Mouse (Mus musculus) spleen, embryonic (tissue): ENCODE measurements around the gene Cmklr1.

Experiments used
- CTCF ChIA-PET: fragments of 350-600 bp; sonication (Branson Sonifier 250); formaldehyde crosslinking; loops from one replicate; lab custom pipeline; 2022; lab: Charles Lee

Gene Cmklr1

DNA sequence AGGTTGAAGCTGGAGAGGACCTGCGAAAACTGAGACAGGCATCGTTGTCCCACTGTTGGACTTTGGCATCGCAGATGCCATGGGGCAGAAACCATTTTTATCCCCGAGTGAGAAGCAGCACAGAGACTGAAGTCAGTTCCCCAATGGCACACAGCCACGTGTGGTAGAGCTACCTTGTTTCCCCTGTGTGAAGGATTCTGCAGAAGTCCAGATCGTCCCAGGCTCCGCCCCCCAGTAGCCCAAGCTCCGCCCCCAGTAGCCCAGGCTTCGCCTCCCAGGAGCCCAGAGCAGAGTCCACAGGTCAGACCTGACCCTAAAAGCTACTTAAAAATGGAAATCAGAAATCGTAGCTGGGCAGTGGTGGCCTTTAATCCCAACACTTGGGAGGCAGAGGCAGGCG, 4.0 kb upstream of the Cmklr1 start:
- CTCF ChIA-PET = interaction anchor here (0.8 kb wide), 1 partner anchor 102 kb away, joined by 3 read pairs; no protein-coding TSS in a partner anchor

DNA sequence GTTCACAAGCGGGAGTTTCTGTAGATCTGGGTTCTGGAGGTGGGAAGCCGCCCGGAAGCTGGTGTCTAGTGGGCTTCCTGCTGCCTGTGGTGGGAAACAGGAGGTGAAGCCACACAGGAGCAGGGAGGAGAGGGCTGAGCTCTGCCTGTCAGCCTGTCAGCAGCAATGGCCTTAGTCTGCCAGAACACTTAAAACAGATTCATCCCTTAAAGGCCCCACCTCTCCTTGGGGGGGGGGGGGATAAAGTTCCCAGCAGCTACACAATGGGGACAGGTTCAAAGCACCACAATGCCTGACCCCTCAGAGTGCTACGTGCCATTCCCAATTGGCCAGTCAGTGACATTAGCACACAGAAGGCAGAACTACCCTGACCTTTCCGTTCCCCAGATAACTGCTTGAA, 2.0 kb upstream of the Cmklr1 start:
- CTCF ChIA-PET = interaction anchor here (0.8 kb wide), 1 partner anchor 1251 kb away, joined by 5 read pairs; no protein-coding TSS in a partner anchor

DNA sequence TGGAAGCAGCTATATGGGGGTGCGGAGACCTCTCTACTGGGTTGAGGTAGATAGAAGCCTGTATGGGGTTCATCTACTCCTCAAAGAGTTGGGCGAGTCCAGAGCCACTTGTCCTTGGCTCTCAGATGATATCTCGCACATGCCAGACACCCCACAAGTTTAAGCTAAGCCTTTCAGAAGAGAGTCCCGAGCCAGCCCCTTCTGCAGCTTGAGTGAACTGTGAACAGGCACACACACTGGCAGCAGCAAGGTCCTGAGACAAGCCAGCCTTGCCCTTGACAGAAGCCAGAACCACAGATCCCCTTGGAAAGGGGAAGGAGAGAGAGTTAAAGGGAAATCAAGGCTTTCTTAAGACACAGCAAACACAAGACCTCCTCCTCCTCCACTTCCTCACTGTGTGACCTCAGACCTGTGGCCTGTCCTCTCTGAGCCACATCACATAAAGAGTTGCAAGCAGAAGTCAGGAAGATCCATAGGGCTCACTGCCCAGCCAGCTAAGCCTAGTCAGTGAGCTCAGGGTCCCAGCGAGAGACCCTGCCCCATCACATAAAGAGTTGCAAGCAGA, 1.5 kb downstream of the Cmklr1 start:
- CTCF ChIA-PET = no interaction called here

DNA sequence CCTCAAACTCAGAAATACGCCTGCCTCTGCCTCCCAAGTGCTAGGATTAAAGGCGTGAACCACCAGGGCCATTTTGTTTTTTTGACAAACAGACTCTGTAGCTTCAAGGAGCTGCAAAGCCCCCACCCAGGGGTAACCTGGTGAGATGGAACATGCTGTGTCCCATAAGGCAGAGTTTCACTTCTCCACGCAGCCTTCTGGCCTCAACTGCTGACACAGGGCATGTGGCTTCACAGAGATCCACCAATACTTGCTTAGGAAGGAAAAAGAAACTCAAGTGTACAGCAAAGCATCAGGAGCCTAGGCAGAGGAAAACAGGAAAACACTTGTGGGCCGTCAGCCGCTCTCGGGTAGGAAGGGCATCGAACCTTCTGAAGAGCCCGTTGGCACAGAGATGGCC, 3.1 kb downstream of the Cmklr1 start:
- CTCF ChIA-PET = interaction anchor here (0.6 kb wide), 1 partner anchor 24 kb away, joined by 3 read pairs; no protein-coding TSS in a partner anchor

DNA sequence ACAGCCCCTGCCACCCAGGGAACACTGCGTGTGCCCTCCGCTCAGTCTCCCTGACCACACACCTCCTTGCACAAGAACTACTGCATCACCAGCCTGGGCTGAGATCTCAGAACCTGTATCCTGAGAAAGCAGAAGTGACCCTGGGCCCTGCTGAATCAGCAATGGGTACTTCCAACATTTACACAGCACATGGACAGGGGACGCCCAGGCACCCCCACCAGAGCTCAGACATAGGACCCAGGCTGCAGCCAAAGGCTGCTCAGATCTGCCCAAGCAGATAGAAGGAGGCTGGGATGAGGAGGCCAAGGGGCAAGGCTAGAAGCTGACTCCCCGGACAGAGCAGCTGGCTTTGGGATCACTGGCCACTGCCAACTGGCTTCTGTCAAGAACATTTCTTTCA, 5.7 kb downstream of the Cmklr1 start:
- CTCF ChIA-PET = no interaction called here

DNA sequence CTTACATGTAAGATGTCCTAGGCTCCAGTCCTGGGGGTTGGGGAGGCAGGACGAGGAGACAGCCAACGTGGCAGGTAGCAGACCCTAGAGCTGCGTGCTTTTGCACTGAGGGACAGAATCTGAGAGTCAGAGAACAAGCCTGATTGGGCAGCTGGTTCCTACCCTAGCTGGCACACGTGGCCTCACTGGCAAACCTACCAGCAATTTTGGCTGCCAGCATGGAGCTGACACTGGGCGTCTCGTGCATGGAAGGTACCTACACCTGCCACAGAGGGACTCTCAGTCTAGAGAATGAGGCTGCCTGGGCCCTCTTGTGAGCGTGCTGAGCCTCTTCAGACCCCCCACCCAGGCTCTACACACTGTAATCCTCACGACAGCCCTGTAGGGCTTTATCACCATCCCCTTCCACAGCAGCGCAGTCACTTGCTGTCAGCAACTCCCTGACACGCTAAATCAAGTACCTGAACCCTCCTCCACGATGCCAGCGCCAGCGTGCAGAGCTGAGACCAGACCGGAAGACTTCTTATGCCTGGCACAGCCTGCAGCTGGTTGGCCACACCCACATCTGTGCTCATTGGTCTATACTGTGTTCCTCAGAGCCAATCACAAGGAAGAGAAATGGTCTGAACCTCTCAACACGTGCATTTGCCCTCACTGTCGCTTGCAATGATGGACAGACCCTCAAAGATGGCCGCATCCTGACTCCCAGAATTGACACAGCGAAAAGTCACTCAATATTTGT, 6.9 kb downstream of the Cmklr1 start:
- CTCF ChIA-PET = no interaction called here

DNA sequence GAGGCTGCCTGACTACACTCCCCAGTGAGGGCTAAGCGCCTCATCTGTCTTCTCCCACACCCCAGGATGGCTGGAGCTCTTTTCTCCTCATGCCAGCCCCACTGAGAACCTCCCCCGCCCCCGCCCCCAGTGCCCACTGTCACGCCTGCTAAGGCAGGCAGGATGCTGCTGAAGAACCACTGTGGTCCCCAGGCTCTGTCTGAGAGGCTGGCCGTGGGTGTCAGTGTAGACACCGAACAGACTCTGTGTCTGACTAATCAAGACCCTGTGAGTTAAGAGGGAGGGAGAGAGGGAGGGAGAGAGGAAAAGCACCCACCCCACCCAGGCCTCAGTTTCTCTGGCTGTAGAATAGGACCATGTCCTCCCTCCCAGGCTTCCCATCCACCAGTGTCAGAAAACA, 9.2 kb downstream of the Cmklr1 start:
- CTCF ChIA-PET = no interaction called here

DNA sequence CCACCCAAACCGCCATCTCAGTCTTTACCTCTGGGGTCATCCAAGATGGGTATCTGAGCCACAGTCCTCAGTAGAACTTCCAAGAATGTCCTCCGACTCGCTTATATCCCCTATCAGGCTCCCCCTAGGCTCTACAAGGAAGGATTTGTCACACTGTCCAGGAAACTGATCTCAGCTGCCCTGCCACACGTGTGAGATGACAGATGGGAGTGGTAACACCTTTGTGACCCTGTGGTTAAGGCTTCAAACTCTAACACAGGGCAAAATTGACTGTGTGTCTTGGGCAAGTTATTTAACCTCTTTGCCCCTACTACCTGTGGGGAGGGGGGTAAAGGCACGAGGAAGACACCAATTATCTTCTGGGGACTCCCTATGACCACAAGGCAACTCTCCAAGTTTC, 11.1 kb downstream of the Cmklr1 start:
- CTCF ChIA-PET = interaction anchor here (0.7 kb wide), 1 partner anchor 160 kb away, joined by 3 read pairs; no protein-coding TSS in a partner anchor

DNA sequence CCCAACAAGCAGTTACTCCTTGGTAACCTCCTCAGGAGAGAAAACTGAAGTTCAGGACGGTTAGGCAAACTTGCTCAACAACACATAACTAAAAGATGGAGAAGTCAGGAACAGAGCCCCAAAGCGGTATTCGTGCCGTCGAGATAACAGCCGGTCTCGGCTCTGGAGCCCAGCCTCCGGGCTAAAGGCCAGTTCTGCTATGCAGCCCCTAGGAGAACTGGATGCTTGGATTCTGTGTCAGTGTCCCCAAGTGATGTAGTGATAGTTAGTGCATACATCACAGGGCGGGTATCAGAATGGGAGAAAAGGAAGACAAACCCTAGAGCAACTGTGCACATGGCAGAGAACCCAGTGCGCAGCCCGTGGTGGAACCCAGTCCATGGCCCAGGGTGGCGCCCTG, 12.2 kb downstream of the Cmklr1 start:
- CTCF ChIA-PET = no interaction called here

DNA sequence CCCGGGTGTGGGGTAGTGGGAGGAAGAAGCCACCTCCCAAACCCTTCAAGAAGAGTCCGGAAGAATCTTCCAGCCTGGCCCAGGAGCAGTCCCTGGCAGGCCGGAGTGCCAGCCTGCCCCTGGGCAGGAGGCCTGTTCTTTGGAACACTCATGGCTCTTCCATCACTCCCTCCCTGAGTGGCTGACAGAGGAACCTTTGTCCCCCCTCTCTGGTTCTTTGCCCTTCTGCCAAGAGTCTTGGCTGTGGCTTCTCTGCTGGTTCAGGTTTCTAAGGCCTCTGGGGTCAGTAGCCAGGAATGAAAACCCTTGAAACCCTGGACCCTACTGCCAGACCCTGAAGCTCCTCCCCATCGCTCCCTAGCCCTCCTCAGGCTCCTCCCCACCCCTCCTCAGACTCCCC, 12.6 kb downstream of the Cmklr1 start:
- CTCF ChIA-PET = no interaction called here

DNA sequence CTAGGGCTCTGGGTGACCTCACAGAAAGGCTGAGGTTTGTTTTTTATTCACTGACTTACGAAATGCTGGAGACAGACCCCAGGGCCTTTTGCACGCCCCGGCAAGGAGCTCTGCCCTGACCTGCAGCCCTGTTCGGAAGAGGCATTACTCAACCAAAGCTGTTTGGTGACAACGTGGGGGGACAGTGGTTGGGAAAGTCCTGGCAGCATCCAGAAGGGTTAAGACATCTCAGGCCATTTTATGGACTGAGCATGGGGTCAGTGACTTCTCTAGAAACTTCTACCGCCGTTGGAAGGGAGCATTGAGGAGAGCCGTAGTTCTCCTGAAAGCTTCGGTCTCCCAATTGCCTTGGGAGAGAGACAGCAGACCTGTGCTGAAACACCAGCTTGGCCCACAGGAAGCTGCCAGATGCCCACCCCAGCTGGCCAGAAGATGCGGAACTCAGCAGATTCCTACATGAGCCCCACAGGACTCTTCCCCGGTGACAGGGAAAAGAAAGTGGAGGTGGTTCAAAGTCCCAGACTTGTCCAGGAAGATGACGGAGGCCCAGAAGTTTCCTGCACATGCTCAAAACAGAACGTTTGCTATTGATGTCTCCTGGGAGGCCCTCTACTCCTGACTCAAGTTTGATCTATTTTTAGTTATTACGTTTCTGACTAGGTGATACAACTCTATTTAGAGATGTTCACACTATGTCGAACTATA, 14.2 kb downstream of the Cmklr1 start:
- CTCF ChIA-PET = no interaction called here

DNA sequence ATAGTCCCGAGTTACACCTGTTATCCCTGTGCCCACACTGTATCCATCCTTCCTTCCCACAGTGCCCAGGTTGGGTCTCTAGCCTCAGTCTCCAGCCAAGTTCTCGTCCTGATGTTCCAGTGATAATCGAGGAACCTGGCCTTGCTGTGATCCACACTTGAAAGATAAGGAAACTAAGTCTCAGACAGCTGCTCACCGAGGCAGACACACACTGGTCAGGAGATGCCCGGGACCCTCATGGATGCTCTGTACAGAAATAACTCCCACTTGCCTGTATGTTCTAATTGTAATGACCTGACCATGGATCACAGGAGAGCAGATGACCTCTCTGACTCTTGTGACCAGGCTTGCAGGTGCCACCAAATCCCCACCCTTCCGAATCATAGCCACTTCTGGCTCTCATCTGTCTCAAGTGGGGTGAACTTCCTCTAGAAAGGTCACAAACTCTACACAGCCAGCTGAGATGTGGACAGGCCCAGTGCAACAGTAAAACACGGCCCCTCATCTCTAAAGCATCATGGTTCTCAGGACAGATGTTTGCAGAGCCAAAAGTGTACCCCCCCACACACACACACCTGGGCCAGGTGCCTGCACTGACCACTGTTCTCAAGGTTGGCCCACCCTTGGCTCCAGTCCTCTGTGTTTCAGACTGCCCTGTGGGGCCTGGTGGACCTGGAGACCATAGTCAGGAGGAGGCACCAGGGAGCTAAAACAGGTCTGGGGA, 15.2 kb downstream of the Cmklr1 start:
- CTCF ChIA-PET = no interaction called here

DNA sequence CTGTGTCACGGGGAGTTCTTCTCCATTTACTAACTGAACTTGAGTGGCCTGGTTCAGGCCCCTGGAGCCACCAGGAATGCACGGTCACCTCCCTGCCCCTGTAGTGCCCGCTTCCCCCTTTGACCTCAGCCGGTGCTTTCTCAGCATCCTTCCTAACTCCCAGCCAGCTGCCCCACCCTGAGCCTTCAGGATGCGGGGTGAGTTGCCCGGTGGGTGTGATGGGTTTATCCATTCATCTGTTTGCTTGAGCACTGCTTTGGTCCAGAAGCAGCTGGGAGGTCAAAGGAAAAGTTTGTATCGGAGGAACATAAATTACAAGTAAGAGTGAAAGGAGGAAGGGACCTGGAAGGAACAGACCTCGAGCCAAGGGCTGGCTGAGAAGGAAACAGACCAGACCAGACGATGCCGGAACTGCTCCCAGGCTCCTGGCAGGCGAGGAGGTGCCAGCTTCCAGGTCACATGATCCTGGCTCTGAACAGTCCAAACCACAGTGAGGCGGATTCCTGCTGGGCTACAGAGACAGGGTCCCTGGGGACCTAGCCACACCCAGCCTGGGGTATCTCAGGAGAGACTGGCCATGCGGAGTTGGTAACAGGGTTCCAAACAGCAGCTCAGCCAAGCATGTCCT, 16.1 kb downstream of the Cmklr1 start:
- CTCF ChIA-PET = no interaction called here

DNA sequence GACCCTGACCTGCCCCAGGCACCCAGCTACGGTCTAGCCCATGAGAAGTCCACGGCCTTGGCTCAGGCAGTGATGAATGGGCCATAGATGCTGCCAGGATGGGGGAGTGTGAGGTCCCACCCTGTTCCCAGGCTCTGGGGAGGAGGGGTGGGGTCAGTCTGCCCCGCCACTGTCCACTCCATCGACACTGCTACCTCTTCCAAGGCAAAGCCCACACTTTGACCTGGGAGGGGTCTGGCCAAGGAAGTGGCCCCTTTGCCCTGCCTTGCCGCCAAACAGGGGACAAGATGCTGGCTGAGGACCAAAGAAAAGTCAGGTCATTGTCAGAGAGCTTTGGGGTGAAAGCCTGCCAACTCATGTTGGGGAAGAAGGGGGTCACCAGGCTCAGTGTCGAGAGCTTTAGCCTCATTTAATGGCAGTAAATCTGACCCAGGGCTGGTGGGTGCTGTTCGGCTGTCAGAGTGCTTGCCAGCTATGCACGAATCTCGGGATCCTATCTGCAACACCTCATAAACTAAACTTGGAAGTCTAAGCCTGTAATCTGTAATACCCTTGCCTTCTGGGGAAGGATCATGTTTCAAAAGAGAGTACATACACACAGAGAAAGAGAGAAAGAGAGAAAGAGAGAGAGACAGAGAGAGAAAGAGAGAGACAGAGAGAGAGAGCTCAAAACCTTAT, 17.1 kb downstream of the Cmklr1 start:
- CTCF ChIA-PET = no interaction called here

DNA sequence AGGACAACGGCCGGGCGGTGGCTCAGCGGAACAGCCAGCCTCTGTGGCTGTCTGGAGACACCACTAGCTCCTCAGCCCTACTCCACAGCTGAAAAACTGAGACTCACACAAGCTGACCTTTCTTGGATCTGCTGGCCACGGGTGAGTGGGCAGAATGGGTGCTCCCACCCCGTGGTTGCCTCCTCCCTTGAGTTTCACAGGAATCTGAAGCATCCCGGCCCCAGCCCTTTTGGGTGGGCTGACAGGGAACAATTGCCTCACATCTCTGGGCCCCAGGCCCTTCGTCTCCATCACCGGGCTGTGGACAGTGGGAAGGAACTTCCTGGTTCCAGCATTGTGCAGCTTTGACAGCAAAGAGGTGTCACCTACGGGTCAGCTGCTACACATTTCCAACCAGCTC, 20.1 kb downstream of the Cmklr1 start:
- CTCF ChIA-PET = no interaction called here

DNA sequence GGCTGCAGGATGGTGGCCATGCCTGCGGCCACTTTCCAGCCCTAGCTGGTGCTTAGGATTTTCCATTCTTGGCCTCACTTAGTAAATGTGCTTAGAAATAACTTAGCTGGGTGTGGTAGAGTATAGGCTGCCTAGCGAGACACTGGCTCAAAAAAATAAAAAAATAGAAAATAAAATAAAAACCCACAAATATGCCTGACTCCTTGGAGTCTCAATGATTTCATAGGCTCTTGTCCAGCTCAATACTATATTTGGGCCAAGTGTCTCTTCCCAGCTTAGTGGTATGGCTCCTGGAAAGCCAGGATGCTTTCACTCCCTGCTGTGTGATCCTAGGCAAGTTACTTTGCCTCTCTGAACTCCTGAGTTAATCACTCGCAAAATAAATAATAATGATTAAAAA, 21.0 kb downstream of the Cmklr1 start:
- CTCF ChIA-PET = no interaction called here

DNA sequence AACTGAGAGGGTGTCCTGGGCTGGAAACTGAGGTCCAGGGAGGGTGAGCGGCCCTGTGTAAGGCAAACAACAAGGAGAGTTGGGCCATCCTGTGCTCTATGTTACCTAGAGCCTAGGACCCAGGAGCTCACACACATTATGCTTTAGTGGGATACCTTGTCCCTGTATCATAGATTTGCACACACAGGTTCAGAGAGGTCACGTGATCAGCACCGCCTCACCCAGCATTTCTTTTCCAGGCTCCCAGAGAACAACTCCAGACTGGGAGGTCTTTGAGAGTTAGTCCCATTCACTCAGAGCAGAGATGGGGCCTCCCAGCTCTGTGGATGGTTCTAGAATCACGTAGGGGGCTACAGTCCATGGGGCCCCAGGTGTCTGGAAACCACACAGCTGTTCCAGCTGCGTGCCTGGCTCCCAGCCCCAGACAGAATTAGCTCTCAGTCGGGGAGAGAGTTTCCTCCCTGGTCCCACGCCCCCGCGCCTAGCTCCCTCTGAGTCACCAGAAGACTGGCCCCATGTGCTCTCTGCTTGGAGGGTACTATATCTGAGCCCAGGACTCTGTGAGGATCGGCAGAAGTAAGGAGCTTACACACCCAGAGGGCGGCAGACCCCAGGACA, 22.3 kb downstream of the Cmklr1 start:
- CTCF ChIA-PET = interaction anchor here (0.6 kb wide), 1 partner anchor 147 kb away, joined by 5 read pairs; no protein-coding TSS in a partner anchor

DNA sequence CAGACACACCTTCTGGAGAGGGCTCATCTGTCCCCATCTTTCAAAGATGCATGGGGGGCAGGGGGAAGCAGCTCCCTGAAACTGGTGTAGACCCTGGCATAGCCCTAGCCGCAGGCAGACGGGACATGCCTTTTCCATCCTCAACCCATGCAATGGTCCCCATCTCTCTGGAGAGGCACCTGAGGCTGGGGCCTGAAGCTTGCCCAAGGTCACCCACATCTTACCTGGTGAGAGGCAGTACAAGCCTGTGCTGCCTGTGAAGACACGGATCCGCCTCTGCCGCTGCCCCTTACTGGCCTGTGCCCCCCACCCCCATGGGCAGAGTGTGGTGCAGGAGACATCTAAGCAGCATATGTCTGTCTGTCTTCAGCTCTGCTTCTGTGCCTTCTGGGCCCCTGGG, 23.2 kb downstream of the Cmklr1 start:
- CTCF ChIA-PET = no interaction called here

DNA sequence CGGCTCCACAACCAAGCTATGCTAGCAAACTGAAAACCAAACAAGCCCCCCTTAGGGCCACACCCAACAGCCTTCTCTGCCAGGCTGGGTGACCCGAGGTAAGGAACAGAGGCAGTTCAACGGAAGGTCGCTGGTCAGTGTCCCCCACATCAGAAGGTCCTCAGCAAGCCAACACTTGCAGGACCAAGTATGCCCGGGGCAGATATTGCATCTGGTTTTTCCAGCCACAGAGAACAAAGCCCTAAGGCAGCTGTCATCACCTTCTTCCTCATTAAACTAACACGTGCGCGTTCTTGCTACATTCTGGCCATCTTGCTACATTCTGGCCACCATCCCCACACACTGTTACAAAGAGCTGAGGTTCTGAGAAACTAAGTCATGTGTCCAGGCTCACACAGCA, 23.9 kb downstream of the Cmklr1 start:
- CTCF ChIA-PET = no interaction called here

DNA sequence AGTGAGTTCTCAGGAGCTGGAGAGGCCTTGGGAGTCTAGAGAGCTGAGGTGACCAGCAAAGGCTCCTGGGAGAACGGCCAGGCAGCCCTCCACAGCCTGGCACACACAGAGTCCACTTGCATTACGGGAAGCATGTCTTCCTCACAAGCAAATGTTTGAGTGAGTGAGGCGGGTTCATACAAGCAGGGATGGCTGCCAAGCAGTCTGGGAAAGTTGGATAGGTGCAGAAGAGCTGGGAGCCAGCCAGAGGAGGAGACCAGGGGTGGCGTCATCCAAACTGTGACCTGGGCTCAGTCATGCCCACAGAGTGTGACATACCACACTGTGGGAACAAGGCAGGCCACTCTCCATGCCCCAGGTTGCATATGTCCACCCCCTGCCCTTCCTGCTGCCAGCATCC, 25.2 kb downstream of the Cmklr1 start:
- CTCF ChIA-PET = no interaction called here
